Mouse (Mus musculus) left cerebral cortex, adult 2 months (tissue): ENCODE measurements around the gene Ifngr2. TPM values are rescaled to one million over a fixed set of nuclear protein-coding genes. Genes with fewer than 3 reads are reported as not detected.

Experiments used
- DNase-seq, 2 experiments: peaks; one replicate each; pipeline ENCODE4 v3.0.0; 2021 to 2022; ENCODE audit warnings: low spot score in 2 of 2, mixed read lengths in 1 of 2; ENCODE audit errors: extremely low spot score in 1 of 2
- H3K27ac ChIP-seq: fragments of 200-600 bp; 2 replicates; pipeline ENCODE4 v1.8.1; 2022
- H3K4me3 ChIP-seq: fragments of 200-600 bp; 2 replicates; pipeline ENCODE4 v1.8.1; 2022
- CTCF ChIP-seq: fragments of 200-600 bp; IDR thresholded peaks from 2 replicates; pipeline ENCODE4 v1.8.1; 2022; ENCODE audit warnings: antibody characterized with exemption, mild to moderate bottlenecking, moderate library complexity
- intact Hi-C: fragments of 180-260 bp; cut with DNase I; formaldehyde crosslinking; loops from one replicate; pipeline ENCODE4 v1.15.1; 2025
- total RNA-seq, 2 experiments: library from RNA; stranded (reverse); gene quantifications; 2 replicates each; pipeline ENCODE4 v1.2.3; 2021

Gene Ifngr2
- total RNA-seq, 2 experiments from 2014 or later = 30.0 to 32.7 TPM

DNA sequence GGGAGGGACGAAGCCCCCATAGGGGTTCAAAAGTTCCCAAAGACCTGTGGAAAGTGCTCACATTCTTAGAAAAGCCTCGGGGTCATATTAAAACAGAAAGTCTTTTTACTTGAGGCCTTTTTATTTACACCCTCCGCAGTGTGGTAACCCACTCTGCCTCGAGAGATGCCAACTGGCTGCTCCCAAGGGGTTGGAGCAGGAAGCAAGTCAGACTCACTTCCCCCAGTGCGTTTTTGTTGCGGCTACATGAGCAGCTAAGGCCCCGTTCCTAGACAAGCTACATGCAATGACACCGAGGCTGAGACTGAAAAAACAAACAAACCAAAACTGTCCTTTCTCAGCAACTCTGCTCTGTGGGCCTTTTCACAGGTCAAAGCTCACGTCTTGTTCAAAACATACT is 8.4 kb upstream of the Ifngr2 start:
- intact Hi-C loops = no loop called here
- no peak for DNase-seq
- TF ChIP-seq CTCF = no peak
- Histone ChIP-seq H3K27ac (no peak overlapping the region), H3K4me3 (no peak overlapping the region)

DNA sequence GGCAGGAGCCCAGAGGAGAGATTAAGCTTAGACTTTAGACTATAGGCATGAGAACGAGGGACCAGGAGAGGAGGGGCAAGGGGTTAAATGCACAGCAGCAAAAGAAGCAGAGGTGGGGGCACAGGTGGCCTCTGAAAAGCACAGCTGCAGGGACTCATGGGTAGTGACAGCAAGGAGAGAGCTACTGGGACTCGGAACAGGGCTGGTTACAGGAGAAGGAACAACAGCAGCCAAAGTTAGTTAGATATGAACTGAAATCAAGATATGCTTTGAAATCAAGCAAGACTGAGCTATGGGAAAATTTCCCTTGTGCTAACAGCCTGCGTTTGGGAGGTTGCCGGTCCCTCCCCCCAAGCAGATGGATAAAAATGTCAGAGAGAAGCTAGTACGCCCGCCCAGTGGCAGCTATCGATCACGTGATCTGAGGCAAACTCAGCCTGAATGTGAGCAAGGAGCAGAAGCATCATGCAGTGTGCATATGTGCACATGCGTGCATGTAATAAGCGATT is 5.2 kb upstream of the Ifngr2 start:
- H3K4me3 ChIP-seq = 0 out of 2 replicates have a peak overlapping the region, but pooled peaks have one; percentile 14

DNA sequence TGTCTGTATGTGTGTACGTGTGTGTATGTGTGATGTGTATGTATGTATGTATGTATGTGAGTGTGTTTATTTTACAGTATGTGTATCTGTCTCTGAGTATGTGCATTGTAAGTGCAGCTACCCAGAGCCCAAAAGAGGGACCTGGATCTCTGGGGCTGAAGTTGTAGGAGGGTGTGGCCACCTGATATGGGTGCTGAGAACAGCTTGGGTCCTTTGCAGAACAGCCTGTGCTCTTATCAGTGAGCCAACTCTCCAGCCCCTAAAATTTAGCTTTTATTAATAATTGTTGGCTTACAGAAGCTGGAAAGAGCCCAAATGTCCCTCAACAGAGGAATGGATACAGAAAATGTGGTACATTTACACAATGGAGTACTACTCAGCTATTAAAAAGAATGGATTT is 3.3 kb upstream of the Ifngr2 start:
- TF ChIP-seq CTCF = no peak
- DNase-seq = no peak
- intact Hi-C loops = no loop called here
- Histone ChIP-seq H3K27ac (no peak overlapping the region), H3K4me3 (no peak overlapping the region)

More for the DNA sequence above, 5.2 kb upstream of the Ifngr2 start:
- intact Hi-C loops = no loop called here
- no peak for DNase-seq
- TF ChIP-seq CTCF = no peak
- H3K27ac ChIP-seq = no peak overlapping the region

DNA sequence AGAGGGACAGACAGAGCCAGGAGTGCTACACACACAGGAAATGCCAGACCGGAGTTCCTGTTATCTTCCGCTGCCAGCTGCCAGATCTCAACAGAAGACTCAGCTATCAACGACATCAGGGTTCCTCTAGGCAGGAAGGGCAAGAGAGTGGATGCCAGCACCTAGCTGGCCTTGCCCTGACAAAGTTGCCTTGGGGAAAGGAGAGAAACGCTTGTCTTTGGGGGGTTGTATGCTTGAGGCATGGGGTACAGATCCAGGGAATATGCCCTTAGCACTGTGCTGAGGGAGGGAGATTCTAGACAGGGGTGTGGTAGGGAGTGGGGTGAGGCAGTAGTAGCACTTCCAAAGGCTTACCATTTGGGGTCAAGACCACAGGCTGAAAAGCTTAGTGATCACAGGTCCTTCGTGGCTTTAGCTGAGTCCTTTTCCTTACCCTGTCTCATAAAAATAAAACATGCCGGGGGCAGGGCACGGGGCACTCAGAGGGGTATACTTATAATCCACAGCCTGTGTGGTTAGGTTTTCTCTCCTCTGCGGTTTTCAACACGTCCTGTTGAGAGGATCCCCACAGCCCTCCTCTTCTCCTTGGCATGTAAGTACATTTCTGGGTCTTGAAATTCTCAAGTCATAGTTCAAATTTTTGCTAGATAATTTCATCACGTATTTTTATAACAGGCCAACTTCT is 1.1 kb upstream of the Ifngr2 start:
- intact Hi-C loops = no loop called here
- Histone ChIP-seq H3K27ac (no peak overlapping the region), H3K4me3 (no peak overlapping the region)
- no peak for DNase-seq
- no peak for TF ChIP-seq CTCF

DNA sequence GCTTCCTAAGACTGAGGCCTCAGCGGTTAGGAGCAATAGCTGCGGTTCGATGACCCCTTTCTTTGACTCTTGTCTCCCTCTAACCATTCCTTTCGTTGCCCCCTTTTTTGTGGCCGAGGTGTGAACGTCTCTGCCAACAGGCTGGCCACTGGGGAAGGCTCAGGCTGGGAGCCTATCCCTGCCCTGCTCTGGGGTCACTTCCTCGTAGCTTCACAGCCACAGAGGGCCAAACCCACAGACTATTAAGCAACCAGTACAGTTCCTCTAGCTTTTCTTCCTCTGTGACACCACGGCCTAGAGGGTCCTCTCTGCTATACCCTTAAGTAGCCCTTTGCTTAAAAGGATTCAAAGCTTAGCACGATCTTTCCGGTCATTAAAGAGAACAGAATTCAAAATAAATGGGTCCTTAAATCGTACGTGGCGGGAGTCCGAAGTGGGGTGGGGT is 459 bp upstream of the Ifngr2 start:
- TF ChIP-seq CTCF = no peak
- intact Hi-C loops = no loop called here
- Histone ChIP-seq H3K4me3 (peak overlapping the region; percentile 96), H3K27ac (peak overlapping the region; percentile 44)
- DNase-seq = no peak

DNA sequence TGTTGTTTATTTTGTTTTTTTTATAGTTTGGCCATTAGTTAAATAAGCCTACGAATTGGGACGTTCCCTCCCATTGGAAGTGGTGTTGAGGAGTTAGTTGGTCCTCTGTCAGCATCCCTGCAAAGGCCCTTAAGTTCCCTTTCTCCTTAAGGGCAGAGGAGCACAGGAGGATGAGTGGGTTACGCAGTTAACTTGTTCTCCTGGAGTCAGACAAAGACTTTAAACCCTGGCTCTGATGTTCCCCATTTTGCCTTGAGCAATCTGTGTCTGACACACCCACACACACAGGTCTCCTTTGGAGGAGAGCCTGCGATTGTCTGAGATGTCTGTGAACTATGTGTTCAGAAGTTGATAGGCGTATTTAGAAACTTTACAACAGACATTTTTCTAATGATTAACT is 1.1 kb downstream of the Ifngr2 start:
- no peak overlapping the region; the same call in 1 of the 2 replicates for H3K27ac ChIP-seq
- H3K4me3 ChIP-seq = peak overlapping the region; percentile 96
- no peak for DNase-seq
- no peak for TF ChIP-seq CTCF
- intact Hi-C loops = no loop called here

DNA sequence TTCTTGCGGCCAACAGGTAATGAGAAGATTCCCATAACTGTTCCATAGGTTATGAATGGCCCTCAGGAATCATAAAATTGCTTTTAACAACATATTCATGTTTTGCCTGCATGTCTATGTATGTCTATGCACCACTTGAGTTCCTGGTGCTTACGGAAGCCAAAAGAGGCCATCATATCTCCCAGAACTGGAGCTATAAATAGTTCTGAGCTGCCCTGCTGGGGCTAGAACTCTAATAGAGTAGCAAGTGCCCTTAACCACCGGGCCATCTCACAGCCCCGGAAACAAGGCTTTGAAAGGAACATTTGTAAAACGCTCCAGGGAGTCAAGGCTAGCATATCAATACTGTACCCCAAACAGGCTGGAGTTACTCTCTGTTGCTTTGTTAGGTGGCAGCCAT is 1.7 kb downstream of the Ifngr2 start:
- Histone ChIP-seq H3K4me3 (peak overlapping the region; percentile 96), H3K27ac (no peak overlapping the region)
- no peak for DNase-seq
- TF ChIP-seq CTCF = no peak
- intact Hi-C loops = no loop called here

DNA sequence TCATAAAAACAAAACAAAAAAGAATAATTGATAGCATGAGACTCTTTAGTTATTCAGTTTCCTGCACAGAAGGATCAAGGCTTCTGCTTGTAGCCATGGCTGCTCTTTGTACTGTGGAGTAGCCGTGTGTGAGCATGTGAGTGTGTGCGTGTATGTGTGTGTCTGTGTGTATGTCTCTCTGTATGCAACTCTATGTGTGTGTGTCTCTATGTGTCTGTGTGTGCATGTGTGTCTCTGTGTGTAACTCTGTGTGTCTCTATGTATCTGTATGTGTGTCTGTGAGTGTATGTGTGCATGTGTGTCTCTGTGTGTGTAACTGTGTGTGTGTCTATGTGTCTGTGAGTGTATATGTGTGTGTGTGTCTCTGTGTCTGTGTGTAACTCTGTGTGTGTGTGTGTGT is 2.1 kb downstream of the Ifngr2 start:
- intact Hi-C loops = no loop called here
- no peak for DNase-seq
- no peak for TF ChIP-seq CTCF
- no peak overlapping the region for H3K27ac ChIP-seq
- peak overlapping the region; percentile 96; the same call in 1 of the 2 replicates for H3K4me3 ChIP-seq

DNA sequence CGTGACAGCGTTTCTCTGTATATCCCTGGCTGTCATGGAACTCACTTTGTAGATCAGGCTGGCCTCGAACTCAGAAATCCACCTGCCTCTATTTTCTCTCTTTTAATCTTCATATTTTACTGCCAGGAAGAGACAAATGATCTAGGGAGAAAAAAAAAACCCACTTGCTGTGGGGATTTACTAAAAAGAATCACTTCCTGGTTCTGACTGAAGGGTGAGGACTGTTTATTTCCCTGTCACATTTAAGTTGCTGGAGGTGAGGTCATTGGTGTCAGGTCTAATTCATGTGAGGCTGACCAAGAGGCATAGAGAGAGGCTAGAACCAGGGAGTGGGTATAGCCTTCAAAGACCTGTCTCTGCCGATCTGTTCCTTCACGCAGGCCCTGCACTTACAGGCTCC is 2.7 kb downstream of the Ifngr2 start:
- H3K4me3 ChIP-seq = no peak overlapping the region
- TF ChIP-seq CTCF = no peak
- intact Hi-C loops = no loop called here

DNA sequence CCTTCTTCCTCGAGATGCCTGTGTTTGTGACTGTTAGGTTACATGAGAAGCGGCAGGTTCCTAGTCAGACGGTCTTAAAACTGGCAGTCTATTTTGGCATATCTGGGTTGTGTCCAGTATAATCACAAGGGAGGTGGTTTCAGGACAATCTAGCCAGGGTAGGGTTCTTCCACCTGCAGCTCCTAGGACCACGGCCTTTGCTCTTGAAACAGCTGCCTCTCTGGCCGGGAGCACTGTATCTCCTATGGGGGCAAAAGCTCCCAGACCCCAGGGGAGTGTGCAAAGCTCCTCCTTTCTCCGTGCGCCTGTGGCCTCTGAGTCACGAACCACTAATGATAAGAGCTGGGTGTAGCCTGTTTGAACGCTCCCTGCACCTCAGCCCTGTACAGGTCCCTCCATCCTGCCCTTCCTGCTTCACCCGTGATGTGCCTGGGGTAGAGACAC is 4.2 kb downstream of the Ifngr2 start:
- no peak for TF ChIP-seq CTCF
- intact Hi-C loops = no loop called here
- Histone ChIP-seq H3K27ac (no peak overlapping the region), H3K4me3 (no peak overlapping the region)
- no peak for DNase-seq

More for the DNA sequence above, 2.7 kb downstream of the Ifngr2 start:
- no peak for DNase-seq
- no peak overlapping the region for H3K27ac ChIP-seq

DNA sequence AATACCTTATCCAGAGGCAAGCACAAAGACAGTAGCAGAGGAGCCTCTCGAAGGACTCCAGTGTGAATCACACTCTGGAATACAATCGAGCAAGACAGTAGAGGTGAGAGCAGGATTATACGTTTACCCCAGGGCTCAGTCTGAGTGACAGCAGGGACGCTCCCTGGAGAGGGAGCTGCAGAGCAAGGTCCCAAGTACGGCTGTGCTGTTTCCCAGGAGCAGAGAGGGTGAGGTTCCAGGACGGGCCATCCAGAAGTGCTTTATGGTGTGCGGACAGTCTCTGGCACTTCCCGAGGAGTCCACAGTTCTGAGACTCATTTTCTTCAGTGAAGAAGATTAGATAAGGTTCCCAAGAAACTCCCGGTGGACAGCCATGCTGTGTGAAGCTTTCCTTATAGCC is 5.2 kb downstream of the Ifngr2 start:
- no peak for TF ChIP-seq CTCF

DNA sequence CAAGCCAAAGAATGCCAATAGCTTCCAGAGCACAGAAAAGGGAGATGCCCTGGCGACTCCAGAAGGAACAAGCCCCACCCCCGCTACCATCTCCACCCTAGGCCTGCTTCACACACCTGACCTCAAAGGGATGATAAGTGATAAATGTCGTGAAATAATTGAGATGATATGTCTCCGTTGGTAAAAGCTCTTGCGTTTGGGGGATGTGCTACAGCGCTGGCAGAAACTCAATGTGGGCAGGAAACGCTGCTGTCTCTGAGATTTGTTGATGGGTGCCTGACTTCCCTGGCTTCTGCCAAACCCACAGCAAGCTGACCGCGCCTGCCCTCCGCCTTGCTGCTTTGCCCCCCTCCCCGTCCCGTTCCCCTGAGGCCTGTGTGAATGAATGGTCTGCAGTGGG is 6.8 kb downstream of the Ifngr2 start:
- intact Hi-C loops = no loop called here
- no peak overlapping the region for H3K27ac ChIP-seq
- H3K4me3 ChIP-seq = no peak overlapping the region
- DNase-seq = no peak
- TF ChIP-seq CTCF = no peak

More for the DNA sequence above, 5.2 kb downstream of the Ifngr2 start:
- Histone ChIP-seq H3K27ac (no peak overlapping the region), H3K4me3 (no peak overlapping the region)
- DNase-seq = no peak
- intact Hi-C loops = no loop called here

DNA sequence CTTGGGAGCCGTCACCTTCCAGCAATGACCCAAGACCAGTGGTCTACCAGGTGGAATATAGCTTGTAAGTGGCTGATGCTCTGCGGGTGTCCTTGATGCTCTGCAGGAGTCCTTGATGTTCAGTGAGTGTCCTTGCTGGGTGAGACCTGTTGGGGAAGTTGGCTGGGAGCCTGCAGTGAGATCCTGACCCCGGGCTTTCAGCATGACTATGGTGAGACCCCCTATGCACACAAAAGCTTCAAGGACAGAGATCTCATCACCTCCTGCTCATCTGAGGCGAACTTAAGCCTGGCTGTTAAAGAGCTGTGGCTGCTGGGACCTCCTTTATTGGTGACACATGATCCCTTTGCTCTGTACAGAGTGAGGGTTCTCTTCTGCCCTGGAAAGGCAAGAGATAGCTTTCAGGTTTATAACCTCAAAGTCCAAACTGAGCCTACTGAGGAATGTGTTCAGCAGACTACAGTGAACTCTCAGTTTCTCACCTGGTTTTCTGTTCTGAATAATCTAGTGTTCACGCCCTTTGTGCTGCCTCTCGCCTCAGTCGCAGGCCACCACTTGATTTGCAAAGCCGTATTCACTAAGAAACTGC is 8.2 kb downstream of the Ifngr2 start:
- no peak for TF ChIP-seq CTCF

More for the DNA sequence above, 8.2 kb downstream of the Ifngr2 start:
- no peak overlapping the region for H3K4me3 ChIP-seq
- H3K27ac ChIP-seq = no peak overlapping the region
- intact Hi-C loops = no loop called here
- DNase-seq = no peak
